Mouse (Mus musculus) splenic B cell, adult 2 months (primary cell): ENCODE measurements around the gene Lrrc46.

Experiments
- DNase-seq: peaks from one replicate; pipeline ENCODE4 v3.0.0-alpha.2; 2011; ENCODE audit warnings: low read depth, low spot score
- H3K27me3 ChIP-seq: 2 replicates; pipeline ENCODE4 v1.6.1; 2012; ENCODE audit warnings: mild to moderate bottlenecking, low read length, moderate library complexity, mixed read lengths; ENCODE audit not compliant: control insufficient read depth, poor library complexity, insufficient read depth, severe bottlenecking
- H3K36me3 ChIP-seq: 2 replicates; pipeline ENCODE4 v1.6.1; 2012; ENCODE audit warnings: mild to moderate bottlenecking, low read length, moderate library complexity, mixed read lengths; ENCODE audit not compliant: control insufficient read depth, poor library complexity, insufficient read depth, severe bottlenecking

The Lrrc46 gene

DNA sequence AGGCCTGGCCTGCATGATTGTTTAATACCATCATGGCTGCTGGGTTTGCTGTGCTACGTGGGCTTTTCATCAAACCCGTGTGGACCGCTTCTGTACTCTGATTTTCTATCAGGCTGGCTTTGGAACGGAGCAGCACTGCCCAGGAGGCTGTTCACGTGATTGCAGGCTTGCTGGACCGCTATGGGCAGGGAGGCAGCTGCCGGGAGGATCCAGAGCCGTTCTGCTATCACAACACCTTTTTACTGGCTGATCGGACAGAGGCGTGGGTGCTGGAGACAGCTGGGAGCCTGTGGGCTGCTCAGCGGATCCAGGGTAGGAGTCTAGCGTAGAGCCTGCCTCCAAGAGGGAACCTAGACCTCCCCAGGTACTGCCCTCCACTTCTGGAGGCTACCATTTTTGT lies 9.2 kb downstream of the Lrrc46 start:
- H3K27me3 ChIP-seq, result no peaks in the 10 kb centered on the region
- H3K36me3 ChIP-seq, result no peaks in the 10 kb centered on the region
- no peak for DNase-seq

GRCm38 (mm10) chr11:97030426-97030825 lies 10.8 kb downstream of the Lrrc46 start:
- Histone ChIP-seq H3K36me3 (no peaks in the 10 kb centered on the region), H3K27me3 (no peaks in the 10 kb centered on the region)
- DNase-seq, result no peak

- peak; percentile 90 for DNase-seq
- Histone ChIP-seq H3K36me3 (no peaks in the 10 kb centered on the region), H3K27me3 (no peaks in the 10 kb centered on the region)
Measured at GRCm38 (mm10) chr11:97029686-97030417, 11.4 kb downstream of the Lrrc46 start, which contains the start of gene Scrn2. Gene Scrn2 (plus strand): TSS chr11:97029938.

- no peaks in the 10 kb centered on the region for H3K36me3 ChIP-seq
- DNase-seq, result peak; percentile 95
- no peaks in the 10 kb centered on the region; the same call in 1 of the 2 replicates for H3K27me3 ChIP-seq
Measured at GRCm38 (mm10) chr11:97025721-97026344, 15.4 kb downstream of the Lrrc46 start.

DNA sequence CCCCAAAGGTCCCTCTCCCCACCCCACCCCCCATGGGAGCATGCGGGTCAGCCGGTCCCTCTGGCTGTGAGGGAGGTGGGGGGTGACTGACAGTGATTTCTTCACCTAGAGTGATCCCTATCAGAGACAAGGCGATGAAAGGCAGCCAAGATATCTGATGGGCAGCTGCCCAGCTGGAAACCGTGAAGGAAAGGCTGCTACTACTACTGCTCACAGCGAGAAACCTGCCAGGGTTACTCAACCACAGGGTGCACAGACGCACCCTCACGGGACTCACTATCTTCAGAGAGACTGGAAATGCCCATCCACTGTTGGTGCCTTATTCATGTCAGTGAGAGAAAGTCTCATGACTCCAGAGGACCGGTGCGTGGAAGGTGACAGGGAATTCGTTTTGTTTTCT lies 16.2 kb downstream of the Lrrc46 start:
- DNase-seq, result no peak
- Histone ChIP-seq H3K27me3 (no peaks in the 10 kb centered on the region; the same call in 1 of the 2 replicates), H3K36me3 (no peaks in the 10 kb centered on the region)

- DNase-seq, result peak; percentile 88
- no peaks in the 10 kb centered on the region for H3K36me3 ChIP-seq
- H3K27me3 ChIP-seq, result peaks cover 2% of the 10 kb centered on the region; the same call in 1 of the 2 replicates
Measured at GRCm38 (mm10) chr11:97021873-97022484, 19.2 kb downstream of the Lrrc46 start.

DNA sequence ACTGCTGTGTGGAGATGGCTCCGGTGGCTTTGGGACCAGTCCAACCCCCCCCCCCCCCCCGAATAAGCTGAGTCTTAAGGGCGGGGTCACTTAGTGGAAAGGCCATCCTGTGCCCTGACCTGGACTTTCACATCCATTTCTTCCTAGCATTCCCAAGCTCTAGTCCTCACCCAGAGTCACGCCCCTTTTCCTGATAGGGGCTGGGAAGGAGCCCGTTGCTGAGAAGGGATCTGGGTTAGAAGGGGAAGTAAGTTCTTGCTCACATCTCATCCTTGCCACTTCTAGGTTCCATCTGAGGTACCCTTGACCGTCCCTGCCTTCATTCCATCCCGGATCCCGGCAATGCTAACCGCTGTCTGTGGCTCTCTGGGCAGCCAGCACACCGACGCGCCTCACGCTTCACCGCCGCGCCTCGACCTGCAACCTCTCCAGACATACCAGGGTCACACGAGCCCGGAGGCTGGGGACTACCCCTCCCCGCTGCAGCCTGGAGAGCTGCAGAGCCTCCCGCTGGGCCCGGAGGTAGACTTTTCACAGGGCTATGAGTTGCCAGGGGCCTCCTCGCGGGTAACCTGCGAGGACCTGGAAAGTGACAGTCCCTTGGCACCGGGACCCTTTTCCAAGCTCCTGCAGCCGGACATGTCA lies 20.0 kb downstream of the Lrrc46 start:
- peaks cover 2% of the 10 kb centered on the region; the same call in 1 of the 2 replicates for H3K27me3 ChIP-seq
- no peaks in the 10 kb centered on the region for H3K36me3 ChIP-seq
- DNase-seq, result peak; percentile 25

DNA sequence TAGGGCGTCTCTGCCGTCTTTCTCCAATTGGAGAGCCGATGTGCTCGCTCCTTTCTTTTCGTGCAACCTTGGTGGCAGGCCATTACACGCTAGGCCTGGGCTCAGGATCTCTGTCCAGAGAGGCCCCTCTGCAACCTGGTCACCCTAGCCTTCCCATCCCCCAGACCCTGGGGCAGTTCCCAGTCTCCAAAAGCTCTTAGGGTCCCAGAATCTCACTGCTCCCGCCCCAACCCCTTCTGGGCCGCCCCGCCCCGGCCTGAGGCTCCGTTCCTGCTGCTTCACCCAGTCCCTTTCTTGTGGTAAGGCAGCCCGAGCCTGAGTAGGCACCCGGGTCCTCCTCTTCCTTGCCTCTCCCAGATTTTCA lies 21.9 kb downstream of the Lrrc46 start:
- Histone ChIP-seq H3K36me3 (no peaks in the 10 kb centered on the region), H3K27me3 (peaks cover 2% of the 10 kb centered on the region; the same call in 1 of the 2 replicates)
- no peak for DNase-seq

- peak; percentile 32 for DNase-seq
- Histone ChIP-seq H3K27me3 (peaks cover 2% of the 10 kb centered on the region; the same call in 1 of the 2 replicates), H3K36me3 (no peaks in the 10 kb centered on the region)
Measured at GRCm38 (mm10) chr11:97018583-97019344, 22.4 kb downstream of the Lrrc46 start.

DNA sequence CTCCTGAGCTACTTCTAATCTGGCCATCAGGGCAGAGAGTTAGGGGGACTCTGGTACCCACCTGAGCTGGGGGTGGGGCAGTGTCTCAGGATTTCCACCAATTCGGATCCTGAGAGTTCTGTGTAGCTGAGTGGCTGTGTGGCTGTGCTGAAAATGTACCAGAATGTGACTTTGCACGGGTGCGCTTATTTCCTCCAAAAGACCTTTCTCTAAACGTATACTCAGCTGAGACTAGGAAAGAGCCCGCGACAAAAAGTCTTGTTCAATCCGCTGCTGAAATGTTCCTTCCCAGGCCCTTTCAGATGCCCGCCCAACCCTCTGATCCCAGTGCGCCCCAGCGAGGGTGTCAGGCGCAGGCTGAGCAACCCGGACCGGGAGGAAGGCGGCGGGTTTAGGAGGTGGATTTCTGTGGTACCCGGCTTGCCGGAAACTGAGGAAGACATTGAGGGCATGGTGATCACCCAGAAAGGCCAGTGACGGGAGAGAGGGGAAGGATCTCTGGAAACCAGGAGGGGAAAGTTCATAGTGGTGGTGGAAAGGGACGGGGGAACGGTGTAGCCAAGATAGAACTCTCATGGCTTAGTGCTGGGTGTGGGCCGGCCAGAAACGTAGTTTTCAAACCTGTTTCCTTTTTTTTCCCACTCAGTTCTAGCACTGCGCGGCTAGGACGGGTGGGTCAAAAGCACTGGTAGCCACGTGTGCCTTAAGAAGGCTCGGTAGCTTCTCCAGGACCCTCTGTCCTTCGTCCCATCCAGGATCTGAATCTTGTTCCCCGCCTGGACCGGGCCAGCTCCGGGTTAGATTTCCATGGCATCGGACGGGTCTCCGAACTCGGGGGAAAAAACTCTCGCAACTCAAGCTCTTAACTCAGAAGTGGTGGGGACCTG lies 23.3 kb downstream of the Lrrc46 start:
- DNase-seq, result no peak
- Histone ChIP-seq H3K36me3 (no peaks in the 10 kb centered on the region), H3K27me3 (peaks cover 2% of the 10 kb centered on the region; the same call in 1 of the 2 replicates)

- DNase-seq, result no peak
- Histone ChIP-seq H3K27me3 (0 out of 2 replicates have a peak, but pooled peaks cover 2% of the 10 kb centered on the region), H3K36me3 (no peaks in the 10 kb centered on the region)
Measured at GRCm38 (mm10) chr11:97013121-97013670, 28.0 kb downstream of the Lrrc46 start, which contains the start of gene Sp6. Gene Sp6 (plus strand): TSS chr11:97013394.

DNA sequence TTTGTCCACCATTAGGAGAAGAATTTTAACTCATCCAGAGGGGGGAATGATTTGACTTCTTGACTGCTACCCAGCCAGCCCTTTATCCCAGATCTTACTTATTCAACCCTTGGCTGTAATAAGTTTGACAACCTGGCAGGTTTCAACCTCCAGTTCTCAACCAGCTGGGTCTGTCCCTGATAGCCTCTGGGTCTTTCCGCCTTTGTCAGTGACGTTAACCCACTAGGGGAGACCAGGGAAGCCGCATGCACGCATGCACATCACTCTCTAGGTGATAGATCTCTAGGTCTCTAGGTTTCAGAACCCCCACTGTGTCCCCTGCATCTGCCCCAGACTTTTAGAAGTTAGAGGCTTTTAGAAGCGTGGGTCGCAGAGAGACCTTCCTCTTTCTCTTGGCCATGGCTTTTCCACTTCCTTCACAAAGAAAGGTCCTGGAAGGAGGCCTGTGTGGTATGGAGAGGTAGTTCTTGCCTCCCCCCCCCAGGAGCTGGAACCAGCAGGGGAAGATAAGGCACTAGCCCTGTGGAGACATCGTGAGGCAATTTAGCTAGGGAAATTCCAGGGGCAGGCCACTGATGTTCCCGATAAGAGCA lies 31.9 kb downstream of the Lrrc46 start:
- Histone ChIP-seq H3K36me3 (no peaks in the 10 kb centered on the region), H3K27me3 (no peaks in the 10 kb centered on the region)
- no peak for DNase-seq
